14 mouse cellular contexts compared by ENCODE assay signal in genomic region chr9:104853701-104854100, GRCm38 (mm10).
DNase-seq lines count a peak whose midpoint lies in the region; ATAC-seq lines count a peak whose summit lies in the region.
"Had no signal": no experiment of that assay in that cellular context is flagged by ENCODE, and none has a peak within 500 bp of the region (broad histone marks: within the 10 kb centered on the region; RNA-seq: fewer than 3 reads in every experiment).

No protein-coding gene starts in this region.

- H3K27me3 ChIP-seq in limb, embryonic 11.5 days (ENCODE audit: control insufficient read depth, insufficient read depth, low read length) = no peaks in the 10 kb centered on the region
- no peaks in the 10 kb centered on the region for H3K27me3 ChIP-seq in limb, embryonic 10.5 days (ENCODE audit: low read depth, poor library complexity, severe bottlenecking)
- H3K27me3 ChIP-seq in forebrain, embryonic 14.5 days (replicated peaks; ENCODE audit: control insufficient read depth, insufficient read depth, low read length) = no peaks in the 10 kb centered on the region
- no peaks in the 10 kb centered on the region for H3K27me3 ChIP-seq in forebrain, embryonic 16.5 days (replicated peaks; ENCODE audit: control insufficient read depth, insufficient read depth, low read length)
- H3K27me3 ChIP-seq: hindbrain, embryonic 12.5 days had no signal

- no peak overlapping the region for H3K4me3 ChIP-seq in limb, embryonic 11.5 days (ENCODE audit: low read depth, low read length)
- no peak overlapping the region for H3K4me3 ChIP-seq in limb, embryonic 10.5 days
- H3K4me3 ChIP-seq in forebrain, embryonic 14.5 days (ENCODE audit: low read depth, low read length) = no peak overlapping the region
- no peak overlapping the region for H3K4me3 ChIP-seq in forebrain, embryonic 16.5 days (replicated peaks; ENCODE audit: low read length)
- H3K4me3 ChIP-seq: embryonic facial prominence, embryonic 10.5 days; gastrocnemius, adult 2 months; hindbrain, embryonic 12.5 days had no signal

- H3K4me2 ChIP-seq in limb, embryonic 11.5 days (ENCODE audit: low read depth, severe bottlenecking) = no peak overlapping the region
- no peak overlapping the region for H3K4me2 ChIP-seq in forebrain, embryonic 14.5 days (ENCODE audit: low read length)
- no peak overlapping the region for H3K4me2 ChIP-seq in forebrain, embryonic 16.5 days (ENCODE audit: low read length)
- H3K4me2 ChIP-seq: hindbrain, embryonic 12.5 days had no signal

- DNase-seq in limb, embryonic 11.5 days (ENCODE audit: low spot score) = no peak
- no peak for DNase-seq in limb, embryonic 10.5 days (ENCODE audit: low spot score)
- peak; percentile 89 for DNase-seq in forebrain, embryonic 14.5 days (ENCODE audit: low spot score)
- DNase-seq in layer of hippocampus, adult 9-11 months = no peak
- no peak for DNase-seq in spleen, postnatal 36 days (ENCODE audit: low spot score in 2 of 2)
- DNase-seq: adrenal gland, adult 2 months; adrenal gland, postnatal 25 days; cerebellum, adult 2 months; cerebellum, postnatal 10 days had no signal

- no peaks in the 10 kb centered on the region for H3K9me3 ChIP-seq in limb, embryonic 11.5 days (ENCODE audit: control insufficient read depth, low read length)
- H3K9me3 ChIP-seq in limb, embryonic 10.5 days (replicated peaks) = no peaks in the 10 kb centered on the region
- no peaks in the 10 kb centered on the region for H3K9me3 ChIP-seq in forebrain, embryonic 14.5 days (replicated peaks; ENCODE audit: control insufficient read depth, low read length)
- no peaks in the 10 kb centered on the region for H3K9me3 ChIP-seq in forebrain, embryonic 16.5 days (ENCODE audit: control insufficient read depth, low read length)
- H3K9me3 ChIP-seq: embryonic facial prominence, embryonic 10.5 days; hindbrain, embryonic 12.5 days had no signal

- WGBS in limb, embryonic 11.5 days = 42% methylated on average over 3 of the region's 3 CpGs
- 69% methylated on average over 3 of the region's 3 CpGs for WGBS in limb, embryonic 10.5 days
- 25% methylated on average over 3 of the region's 3 CpGs for WGBS in forebrain, embryonic 14.5 days
- WGBS in forebrain, embryonic 16.5 days = 23% methylated on average over 3 of the region's 3 CpGs

- no peaks in the 10 kb centered on the region for H3K36me3 ChIP-seq in limb, embryonic 11.5 days (ENCODE audit: control insufficient read depth, insufficient read depth, low read length)
- no peaks in the 10 kb centered on the region for H3K36me3 ChIP-seq in limb, embryonic 10.5 days
- no peaks in the 10 kb centered on the region for H3K36me3 ChIP-seq in forebrain, embryonic 14.5 days (ENCODE audit: control insufficient read depth, insufficient read depth, low read length)
- H3K36me3 ChIP-seq in forebrain, embryonic 16.5 days (ENCODE audit: control insufficient read depth, insufficient read depth) = no peaks in the 10 kb centered on the region
- H3K36me3 ChIP-seq: embryonic facial prominence, embryonic 10.5 days; hindbrain, embryonic 12.5 days had no signal

- H3K27ac ChIP-seq in limb, embryonic 11.5 days (replicated peaks; ENCODE audit: low read depth, low read length) = no peak overlapping the region
- H3K27ac ChIP-seq in limb, embryonic 10.5 days = no peak overlapping the region
- H3K27ac ChIP-seq in forebrain, embryonic 14.5 days (ENCODE audit: low read depth, low read length) = no peak overlapping the region
- no peak overlapping the region for H3K27ac ChIP-seq in forebrain, embryonic 16.5 days (ENCODE audit: low read length)
- H3K27ac ChIP-seq: embryonic facial prominence, embryonic 10.5 days; gastrocnemius, adult 2 months; hindbrain, embryonic 12.5 days had no signal

- peak; percentile 72; the same call in 1 of the 2 replicates for ATAC-seq in limb, embryonic 11.5 days (ENCODE audit: insufficient number of reproducible peaks, low FRiP score, low TSS enrichment, low read depth)
- ATAC-seq in forebrain, embryonic 14.5 days = peak; percentile 95
- peak; percentile 98 for ATAC-seq in forebrain, embryonic 16.5 days
- ATAC-seq: hindbrain, embryonic 16.5 days had no signal

- H3K4me1 ChIP-seq in limb, embryonic 11.5 days (ENCODE audit: control insufficient read depth, insufficient read depth, low read length) = no peaks in the 10 kb centered on the region
- no peaks in the 10 kb centered on the region for H3K4me1 ChIP-seq in limb, embryonic 10.5 days
- peaks cover 6% of the 10 kb centered on the region for H3K4me1 ChIP-seq in forebrain, embryonic 14.5 days (ENCODE audit: control insufficient read depth, insufficient read depth, low read length)
- no peaks in the 10 kb centered on the region for H3K4me1 ChIP-seq in forebrain, embryonic 16.5 days (replicated peaks; ENCODE audit: control insufficient read depth, insufficient read depth, low read length)
- H3K4me1 ChIP-seq: embryonic facial prominence, embryonic 10.5 days; hindbrain, embryonic 12.5 days had no signal

- H3K9ac ChIP-seq in limb, embryonic 11.5 days (ENCODE audit: low read length) = no peak overlapping the region
- H3K9ac ChIP-seq in forebrain, embryonic 14.5 days (ENCODE audit: low read length) = no peak overlapping the region
- H3K9ac ChIP-seq in forebrain, embryonic 16.5 days (replicated peaks; ENCODE audit: low read depth, low read length) = no peak overlapping the region
- H3K9ac ChIP-seq: hindbrain, embryonic 12.5 days had no signal
